Mouse (Mus musculus): Measurements from ENCODE around the gene Taf3. TPM values are rescaled to one million over a fixed set of nuclear protein-coding genes. Genes with fewer than 3 reads are reported as not detected.

Gene Taf3
- total RNA-seq, 2 experiments from 2014 or later, result 8.9 to 13.4 TPM

DNA sequence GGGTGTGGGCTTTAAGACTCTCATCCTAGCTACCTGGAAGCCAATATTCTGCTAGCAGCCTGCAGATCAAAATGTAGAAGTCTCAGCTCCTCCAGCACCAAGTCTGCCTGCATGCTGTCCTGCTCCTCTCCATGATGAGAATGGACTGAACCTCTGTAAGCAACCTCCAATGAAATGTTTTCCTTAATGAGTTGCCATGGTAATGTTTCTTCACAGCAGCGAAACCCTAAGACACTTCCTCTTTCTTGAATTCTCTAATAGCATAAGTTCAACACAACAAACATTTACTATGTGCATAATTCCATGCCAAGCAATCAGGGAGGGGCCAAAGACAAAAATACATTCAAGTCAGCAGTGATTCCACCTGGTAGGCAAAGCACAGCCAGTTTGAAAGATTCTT, 82.8 kb downstream of the Taf3 start:
- ATAC-seq (replicated peaks; ENCODE audit: low FRiP score, poor library complexity, severe bottlenecking), result no peak

DNA sequence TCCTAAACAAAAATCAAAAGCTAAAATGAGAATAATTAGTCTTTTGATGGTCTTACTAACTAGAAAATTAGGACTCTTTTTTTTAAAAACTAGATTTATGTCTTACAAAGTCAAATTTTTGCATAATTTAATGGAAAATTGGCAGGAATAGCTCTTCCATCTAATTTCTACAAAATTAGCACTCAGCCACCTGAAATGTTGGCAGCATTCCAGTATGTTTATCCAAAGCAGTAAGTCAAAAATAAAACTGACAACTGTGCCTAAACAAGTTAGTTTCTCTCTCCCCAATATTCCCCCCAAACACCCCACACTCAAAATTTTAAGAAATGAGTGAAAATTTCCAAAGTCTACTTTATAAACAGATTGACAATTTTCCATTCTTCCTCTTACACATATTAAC, 85.5 kb downstream of the Taf3 start:
- ATAC-seq (replicated peaks; ENCODE audit: low FRiP score, poor library complexity, severe bottlenecking), result no peak

DNA sequence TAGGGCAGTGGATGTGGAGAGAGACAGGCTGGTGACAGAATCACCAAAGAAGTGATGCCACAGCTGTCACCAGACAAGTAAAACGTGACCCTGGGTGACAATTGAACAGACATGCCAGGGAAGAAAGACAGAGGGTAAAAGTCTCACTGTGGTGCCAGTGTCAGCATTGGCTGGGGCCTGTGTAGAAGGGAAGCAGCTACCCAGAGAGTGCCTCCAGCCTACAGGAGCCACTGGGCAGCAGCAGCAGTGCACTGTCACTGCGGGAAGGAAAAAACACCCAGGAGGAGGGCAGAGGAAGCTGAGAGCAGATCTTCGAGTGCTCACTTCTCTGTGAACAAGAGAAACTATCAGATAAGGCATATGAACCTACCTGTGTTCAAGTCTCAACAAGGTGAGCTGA, 86.7 kb downstream of the Taf3 start:
- ATAC-seq (replicated peaks; ENCODE audit: low FRiP score, poor library complexity, severe bottlenecking), result no peak

DNA sequence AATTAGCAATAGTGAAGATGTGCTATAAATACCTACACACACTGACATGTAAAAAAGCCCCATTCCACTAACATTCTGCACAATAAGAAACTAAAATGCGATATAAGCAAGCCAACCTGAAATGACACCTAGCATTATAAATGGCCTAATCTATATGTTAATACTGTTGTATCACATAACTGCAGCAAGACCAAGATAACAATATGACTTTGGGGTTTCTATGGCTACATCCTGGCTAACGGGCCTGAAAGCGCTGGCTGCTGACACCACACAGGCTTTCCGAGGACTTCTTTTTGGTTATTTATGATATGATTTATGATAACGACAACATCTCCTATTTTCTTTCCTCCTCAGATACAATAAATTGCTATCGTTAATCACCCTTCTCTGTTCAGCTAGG, 90.4 kb downstream of the Taf3 start:
- ATAC-seq (replicated peaks; ENCODE audit: low FRiP score, poor library complexity, severe bottlenecking), result no peak

DNA sequence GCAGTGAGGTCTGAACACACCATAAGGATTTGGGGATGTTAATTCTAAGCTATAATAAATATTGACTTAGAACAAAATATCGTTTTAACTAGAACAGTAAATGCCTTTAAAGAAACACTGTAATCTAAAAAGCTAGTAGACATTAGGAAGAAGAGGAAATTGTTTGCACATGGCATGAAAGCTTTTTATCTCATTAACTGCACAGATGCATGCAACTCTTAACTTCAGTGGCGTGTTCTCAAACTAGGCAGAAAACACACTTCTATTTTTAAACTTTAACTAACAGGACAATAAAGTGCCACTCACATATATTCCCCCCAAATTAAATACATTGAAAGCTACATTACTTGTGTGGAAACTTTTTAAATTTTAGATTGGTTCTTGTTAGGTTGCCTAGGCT, 91.8 kb downstream of the Taf3 start:
- no peak for ATAC-seq (replicated peaks; ENCODE audit: low FRiP score, poor library complexity, severe bottlenecking)

DNA sequence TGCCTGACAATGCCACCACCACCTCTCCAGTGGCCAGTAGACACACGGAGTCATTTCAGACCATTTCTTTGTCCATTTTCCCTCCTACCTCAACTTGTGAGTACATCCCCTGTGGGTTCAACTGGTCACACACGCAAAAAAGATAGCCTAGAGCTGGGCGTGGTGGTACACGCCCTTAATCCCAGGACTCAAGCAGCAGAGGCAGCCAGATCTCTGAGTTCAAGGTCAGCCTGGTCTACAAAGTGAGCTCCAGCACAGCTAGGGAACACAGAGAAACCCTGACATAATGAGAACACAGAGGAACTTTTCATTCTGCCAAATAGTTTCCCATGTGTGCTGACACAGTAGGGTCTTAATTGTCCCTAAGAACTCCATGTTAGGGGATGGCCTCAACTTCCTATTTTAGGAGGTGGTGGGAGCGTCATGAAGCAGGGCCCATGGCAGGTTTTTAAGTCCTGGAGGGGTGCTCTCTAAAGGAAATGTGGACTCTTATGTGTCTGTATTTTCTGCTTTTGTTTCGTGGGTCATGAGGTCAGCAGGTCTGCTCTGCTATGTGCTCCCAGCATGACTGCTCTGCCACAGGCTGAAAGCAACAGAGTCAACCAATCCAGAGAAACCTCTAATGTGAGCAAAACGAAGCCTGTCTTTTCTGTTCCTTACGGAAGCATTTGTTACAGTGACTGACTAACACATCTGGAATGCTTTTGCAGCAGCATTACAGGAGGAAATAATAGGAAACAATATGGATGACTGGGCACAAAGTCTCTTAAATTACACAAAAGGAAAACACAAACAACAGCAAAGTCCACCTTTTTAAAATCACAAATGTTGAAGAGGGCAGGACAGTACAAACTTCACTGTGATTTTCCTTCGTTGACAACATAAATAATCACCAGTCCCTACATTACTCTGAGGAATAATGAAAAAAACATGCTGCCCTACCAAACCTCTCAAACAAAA, 92.5 kb downstream of the Taf3 start:
- ATAC-seq (replicated peaks; ENCODE audit: low FRiP score, poor library complexity, severe bottlenecking), result no peak

DNA sequence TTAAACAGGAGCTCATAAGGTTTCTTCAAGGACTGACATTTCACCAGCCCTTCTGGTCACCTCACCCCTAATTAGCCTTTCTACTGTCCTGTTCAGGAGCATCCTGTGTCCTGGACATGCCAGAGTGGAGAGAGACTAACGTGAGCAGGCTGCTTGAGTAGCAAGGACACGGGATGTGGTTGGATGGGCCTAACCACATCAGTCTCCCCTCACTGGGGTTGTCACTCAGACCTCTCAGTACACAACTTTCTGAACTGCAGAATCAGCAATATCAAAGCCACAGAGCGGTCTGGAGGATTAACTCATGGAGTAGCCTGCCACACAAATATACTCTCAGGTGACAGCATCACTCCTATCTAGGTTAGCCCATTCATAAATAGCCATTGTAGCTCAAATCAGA, 101.7 kb downstream of the Taf3 start:
- ATAC-seq (replicated peaks; ENCODE audit: low FRiP score, poor library complexity, severe bottlenecking), result no peak

DNA sequence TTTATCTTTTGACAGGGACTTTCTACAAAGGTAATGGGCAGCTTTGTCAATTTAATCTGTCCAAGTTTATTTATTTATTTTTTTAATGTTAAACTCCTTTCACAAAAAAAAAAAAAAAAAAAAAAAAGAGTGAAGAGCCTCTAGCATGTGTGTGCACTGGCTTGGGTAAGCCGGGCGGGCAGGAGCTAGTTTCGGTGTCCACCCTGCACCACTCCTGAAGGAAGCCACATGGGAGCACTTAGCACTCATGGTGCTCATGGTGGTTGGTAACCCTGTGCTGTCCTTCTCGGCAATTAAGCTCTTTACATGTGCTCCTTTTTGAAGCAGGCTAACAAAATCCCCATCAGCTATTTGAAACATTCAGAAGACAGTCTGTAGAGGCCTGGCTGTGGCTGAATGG, 102.8 kb downstream of the Taf3 start:
- ATAC-seq (replicated peaks; ENCODE audit: low FRiP score, poor library complexity, severe bottlenecking), result no peak

DNA sequence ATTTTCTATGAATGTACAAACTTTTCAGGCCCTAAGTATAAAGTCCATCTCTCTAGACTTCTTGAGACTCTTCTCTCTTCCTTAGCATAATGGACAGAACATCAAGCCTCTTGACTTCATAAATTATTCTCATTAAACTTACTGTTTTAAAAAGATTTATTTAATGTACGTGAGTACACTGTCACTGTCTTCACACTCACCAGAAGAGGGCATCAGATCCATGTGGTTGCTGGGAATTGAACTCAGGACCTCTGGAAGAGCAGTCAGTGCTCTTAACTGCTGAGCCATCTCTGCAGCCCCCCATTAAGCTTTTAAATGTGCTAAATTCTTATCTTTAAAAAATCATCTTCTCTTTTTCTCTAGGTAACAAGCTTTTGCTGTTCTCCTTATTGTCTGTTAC, 105.4 kb downstream of the Taf3 start:
- ATAC-seq (replicated peaks; ENCODE audit: low FRiP score, poor library complexity, severe bottlenecking), result no peak

DNA sequence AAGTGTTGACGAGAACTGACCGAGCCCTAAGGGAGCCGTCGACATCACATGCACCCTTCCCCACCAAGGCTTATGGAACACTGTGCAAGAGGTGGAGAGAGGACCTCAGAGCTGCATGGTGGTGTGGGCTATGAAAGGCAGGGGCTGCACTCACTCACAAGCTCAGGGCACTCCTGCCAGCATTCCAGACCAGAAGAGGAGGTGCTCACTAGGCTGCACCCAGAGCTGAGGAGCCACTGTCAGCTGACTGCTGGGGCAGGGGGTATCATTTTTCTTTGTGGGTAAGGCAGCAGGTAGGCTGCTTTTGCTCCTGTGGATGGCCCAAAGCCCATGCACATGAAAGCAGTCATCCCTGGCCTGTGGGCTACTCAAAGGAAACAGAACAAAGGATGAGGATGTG, 109.1 kb downstream of the Taf3 start:
- no peak for ATAC-seq (replicated peaks; ENCODE audit: low FRiP score, poor library complexity, severe bottlenecking)

DNA sequence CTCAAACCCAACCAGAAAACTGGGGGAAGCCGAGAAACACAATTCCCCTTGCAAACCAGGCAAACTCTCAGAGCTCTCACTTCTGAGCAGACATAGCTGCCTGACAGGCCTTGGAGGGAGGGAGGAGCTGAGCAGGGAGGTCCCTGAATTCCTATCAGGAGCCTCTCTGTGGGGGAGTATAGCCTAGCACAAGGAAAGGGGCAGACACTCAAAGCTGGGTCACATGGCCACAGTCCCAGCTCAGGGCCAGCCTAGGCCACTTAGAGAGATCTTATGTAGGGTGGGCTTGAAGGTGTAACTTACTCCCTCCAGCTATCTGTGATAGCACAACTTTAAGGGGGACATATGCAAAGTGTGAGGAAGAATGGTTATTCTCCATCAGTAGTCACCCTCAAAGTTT, 112.4 kb downstream of the Taf3 start:
- ATAC-seq (replicated peaks; ENCODE audit: low FRiP score, poor library complexity, severe bottlenecking), result no peak

DNA sequence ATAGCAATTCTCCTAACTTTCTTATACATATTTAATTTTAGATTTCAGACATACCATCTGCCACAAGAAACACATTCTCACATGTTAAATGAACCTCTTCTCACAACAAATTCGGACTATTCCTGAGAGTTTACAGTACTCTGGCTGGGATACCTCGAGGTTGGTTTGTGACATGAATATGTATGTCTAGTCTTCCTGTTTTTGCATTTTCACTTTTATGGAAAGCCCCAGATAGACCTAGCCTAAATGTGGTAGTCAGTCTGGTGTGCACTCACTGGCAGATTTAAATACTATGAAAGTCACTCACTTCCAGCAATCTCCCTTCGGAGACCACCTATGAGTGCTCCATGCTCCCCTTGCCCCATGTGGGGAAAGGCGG, 121.5 kb downstream of the Taf3 start:
- ATAC-seq (replicated peaks; ENCODE audit: low FRiP score, poor library complexity, severe bottlenecking), result no peak

DNA sequence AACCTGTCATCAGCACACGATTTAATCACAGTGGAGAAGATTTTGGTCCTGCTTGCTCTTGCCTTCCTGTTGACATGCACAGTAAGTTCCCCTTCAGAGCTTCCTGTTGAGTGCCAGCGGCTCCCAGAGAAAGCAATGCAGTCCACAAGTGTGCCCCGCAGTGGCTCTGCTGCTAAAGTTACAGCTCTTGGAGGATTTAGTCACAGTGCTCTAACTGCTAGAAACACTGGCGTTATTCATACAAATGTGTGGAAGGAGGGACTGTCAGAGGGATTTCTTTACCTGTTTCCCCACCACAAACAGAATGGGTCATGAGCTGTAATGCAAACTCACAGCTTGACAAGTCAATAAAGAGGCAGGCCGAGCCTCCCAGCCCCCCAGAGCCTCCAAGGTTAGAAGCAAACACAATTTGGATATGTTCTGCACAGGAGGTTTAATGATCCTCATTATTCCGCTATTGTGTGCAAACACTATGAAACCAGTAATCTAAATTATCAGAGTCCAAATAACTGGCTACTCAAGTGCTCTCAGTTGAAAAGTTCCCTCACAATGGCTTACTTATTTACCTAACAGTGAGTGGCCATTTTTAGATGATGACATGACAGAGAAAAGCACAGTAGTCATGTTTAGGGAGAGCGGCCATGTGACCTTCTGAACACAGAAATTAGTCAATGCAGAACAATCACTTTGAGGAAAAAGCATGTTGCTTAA, 122.0 kb downstream of the Taf3 start:
- ATAC-seq (replicated peaks; ENCODE audit: low FRiP score, poor library complexity, severe bottlenecking), result no peak

DNA sequence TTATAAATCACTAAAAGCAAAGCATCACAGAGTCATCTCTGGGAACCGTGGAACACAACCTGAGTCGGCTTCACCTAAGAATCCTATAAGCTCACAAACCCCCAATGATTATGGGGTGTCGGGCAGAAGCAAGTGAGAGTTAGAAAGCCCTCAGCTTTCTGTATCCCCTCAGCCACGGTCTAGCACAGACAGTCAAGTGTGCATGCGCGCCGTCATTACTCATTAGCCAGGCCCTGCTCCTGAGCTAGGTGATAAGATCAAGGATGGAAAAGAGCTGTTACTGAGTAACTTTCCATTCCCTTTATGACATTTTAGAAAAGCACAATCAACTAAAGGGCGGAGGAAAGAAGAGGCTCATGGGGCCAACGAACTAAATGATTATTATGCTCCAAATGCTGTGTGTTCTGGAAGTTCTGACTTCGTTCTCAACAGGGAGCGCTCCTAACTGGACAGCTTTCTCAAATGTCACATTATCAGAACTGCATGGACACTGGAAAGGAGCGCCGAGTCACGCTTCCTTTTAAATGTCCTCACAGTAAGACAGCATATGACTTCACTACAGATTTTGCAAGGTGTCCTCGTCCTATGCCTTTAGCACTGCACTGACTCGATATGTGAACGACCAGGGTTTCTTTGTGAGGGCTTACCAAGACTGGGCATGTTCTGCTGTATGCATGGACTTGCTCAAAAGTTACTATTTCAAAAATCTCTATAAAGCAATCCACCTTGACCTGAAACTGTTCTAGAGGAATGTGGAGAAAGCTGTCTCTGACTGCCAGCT, 129.5 kb downstream of the Taf3 start:
- no peak for ATAC-seq (replicated peaks; ENCODE audit: low FRiP score, poor library complexity, severe bottlenecking)

DNA sequence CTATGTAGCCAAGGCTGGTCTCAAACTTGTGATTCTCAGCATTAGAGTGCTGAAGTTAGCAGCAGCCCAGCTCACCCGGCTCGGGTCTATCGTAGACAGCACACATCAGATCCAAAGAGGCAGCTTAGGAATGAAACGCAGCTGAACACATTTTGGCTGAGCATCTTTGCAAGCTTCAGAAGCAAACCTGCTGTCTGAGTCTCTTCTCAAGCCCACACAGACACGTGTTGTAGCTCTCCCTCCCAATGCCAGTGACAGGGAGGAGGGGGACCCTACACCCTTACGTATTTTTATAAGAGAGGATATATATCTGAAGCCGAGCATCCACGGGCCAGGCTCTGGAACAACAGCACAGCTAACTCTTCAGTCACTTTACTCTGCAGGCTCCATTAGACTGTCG, 130.8 kb downstream of the Taf3 start:
- no peak for ATAC-seq (replicated peaks; ENCODE audit: low FRiP score, poor library complexity, severe bottlenecking)

DNA sequence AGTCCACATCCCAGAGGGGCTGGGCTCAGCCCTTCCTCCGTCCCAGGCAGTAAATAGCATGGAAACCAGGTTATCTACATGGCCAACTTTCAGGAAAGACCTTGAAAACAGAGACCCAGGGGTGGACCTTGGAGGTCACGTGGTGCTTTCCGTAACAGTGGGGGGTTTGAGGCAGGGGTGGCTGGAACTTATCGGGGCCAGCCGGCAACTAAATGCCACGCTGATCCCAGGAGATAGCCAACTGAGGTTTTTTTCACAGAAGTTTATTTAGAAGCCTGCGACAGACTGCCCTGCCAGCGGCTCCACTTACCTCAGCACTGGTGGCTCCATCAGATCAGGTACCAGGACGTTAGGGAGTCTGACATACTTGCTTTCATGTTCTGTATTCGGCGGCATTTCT, 142.4 kb downstream of the Taf3 start:
- ATAC-seq (replicated peaks; ENCODE audit: low FRiP score, poor library complexity, severe bottlenecking), result no peak

DNA sequence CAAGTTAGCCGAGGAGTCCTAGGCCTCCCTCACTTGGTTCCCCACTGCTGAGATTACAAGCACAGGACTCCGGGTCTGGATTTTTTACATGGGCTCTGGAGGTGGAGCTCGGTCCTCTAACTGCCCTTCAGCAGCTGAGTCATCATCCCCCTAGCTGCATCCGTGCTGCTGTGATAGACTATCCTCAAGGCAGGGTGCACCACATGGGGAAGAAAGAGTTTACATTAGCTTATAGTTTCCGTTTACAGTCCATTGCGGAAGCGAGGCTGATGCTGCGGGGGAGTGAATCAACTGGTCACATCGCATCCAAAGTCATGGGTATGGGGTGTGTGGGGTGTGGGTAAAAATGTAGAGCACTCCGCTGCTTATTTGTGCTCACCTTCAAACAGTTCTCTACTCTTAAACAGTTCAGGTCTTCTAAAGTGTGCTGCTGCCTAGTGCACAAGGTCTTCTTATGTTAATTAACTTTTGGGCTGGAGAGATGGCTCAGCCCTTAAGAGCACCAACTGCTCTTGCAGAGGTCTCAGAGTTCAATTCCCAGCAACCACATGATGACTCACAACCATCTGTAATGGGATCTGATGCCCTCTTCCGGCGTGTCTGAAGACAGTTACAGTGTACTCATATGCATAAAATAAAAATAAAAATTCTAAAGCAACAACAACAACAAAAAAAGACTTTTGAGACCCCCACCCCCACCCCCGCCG, 144.4 kb downstream of the Taf3 start:
- ATAC-seq (replicated peaks; ENCODE audit: low FRiP score, poor library complexity, severe bottlenecking), result no peak

DNA sequence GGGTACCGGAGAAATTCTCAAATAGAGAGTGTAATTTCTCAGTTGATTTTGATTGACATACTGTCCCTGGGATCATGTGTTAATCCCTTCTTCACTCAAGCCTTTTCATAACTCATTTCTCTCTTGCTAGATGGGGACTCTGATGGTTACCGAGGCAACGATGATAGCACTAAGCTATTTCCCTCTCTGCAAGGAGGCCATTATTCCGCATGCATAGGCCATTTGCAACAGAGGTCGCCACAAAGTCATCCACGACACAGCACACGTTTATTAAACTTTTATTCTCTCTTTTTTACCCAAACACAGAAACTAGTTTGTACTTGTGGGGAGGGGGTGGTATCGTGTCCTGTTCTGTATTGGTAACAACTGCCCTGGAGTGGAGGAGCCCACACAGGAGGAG, 150.6 kb downstream of the Taf3 start:
- no peak for ATAC-seq (replicated peaks; ENCODE audit: low FRiP score, poor library complexity, severe bottlenecking)

DNA sequence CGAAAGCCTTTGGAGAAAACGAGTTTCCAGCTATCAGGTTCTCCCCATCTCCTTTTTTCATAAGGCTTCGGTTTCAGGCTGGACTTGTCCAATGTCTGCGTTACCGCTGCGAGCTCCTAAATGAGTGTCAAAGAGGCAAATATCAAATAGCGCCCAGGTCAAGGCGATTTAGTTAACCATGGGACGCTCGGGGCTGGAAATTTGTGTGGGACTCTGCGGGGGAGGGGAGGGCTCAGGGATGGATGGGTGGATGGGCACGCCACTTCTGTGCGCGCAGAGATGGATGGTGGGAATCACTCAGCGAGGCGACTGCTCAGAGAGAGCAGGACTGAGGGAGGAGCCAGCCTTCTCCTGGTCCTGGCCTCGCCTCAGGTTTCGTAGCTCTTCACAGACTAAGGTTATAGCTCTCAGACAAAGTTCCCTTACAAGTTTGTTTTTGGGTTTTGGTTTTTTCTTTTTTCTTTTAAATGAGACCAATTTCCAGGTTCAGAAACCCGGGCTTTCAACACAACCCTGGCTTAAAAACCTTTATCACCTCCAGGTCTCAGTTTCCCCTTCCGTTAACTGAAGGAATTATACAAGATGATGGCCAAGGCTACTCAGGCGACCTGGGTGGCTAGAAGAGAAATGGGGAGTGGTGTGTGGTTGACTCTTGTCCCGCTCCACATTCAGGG, 152.2 kb downstream of the Taf3 start:
- ATAC-seq (replicated peaks; ENCODE audit: low FRiP score, poor library complexity, severe bottlenecking), result no peak

Measured in erythroid progenitor cell, adult 5-6 weeks (primary cell).